Mouse (Mus musculus): ENCODE data around the gene Pgc.

- TF ChIP-seq CTCF (IDR thresholded peaks at IDR 0.05; ENCODE audit: borderline replicate concordance, control insufficient read depth, extremely low read depth, insufficient read depth, low read length, poor library complexity), result no peak
- no peak for TF ChIP-seq POLR2A (IDR thresholded peaks at IDR 0.05; ENCODE audit: control insufficient read depth, extremely low read depth, insufficient read depth, low read length, poor library complexity)
Measured at GRCm38 (mm10) chr17:47689894-47690293, 36.7 kb upstream of the Pgc start.

Data from thymus, adult 2 months (tissue).